Mouse (Mus musculus) cerebellum, postnatal 36 days (tissue): ENCODE data around the gene Eif3c.

ENCODE experiments used
- DNase-seq, 2 experiments: peaks; one replicate each; pipeline ENCODE4 v3.0.0; 2021 to 2022; ENCODE audit warnings: mixed read lengths in 2 of 2

Gene Eif3c

GRCm38 (mm10) chr7:126566094-126566765, at the start of gene Eif3c:
Eif3c (minus strand) TSS chr7:126566411.
- DNase-seq: peak; percentile 84 to 88

GRCm38 (mm10) chr7:126612736-126613135, 46.5 kb upstream of the Eif3c start:
- DNase-seq: no peak

GRCm38 (mm10) chr7:126607796-126608195, 41.6 kb upstream of the Eif3c start:
- no peak for DNase-seq

GRCm38 (mm10) chr7:126607064-126607463, 40.9 kb upstream of the Eif3c start:
- DNase-seq: no peak

GRCm38 (mm10) chr7:126606611-126607010, 40.4 kb upstream of the Eif3c start:
- DNase-seq: no peak

GRCm38 (mm10) chr7:126602650-126603049, 36.4 kb upstream of the Eif3c start:
- no peak for DNase-seq

- no peak for DNase-seq
Measured at GRCm38 (mm10) chr7:126601896-126602295, 35.7 kb upstream of the Eif3c start.

- no peak for DNase-seq
Measured at GRCm38 (mm10) chr7:126598919-126599318, 32.7 kb upstream of the Eif3c start.

- DNase-seq: no peak
Measured at GRCm38 (mm10) chr7:126596414-126596813, 30.2 kb upstream of the Eif3c start.

- no peak for DNase-seq
Measured at GRCm38 (mm10) chr7:126595890-126596289, 29.7 kb upstream of the Eif3c start.

- DNase-seq: no peak
Measured at GRCm38 (mm10) chr7:126594862-126595561, 28.8 kb upstream of the Eif3c start, which contains the start of gene Il27. Il27 (minus strand) TSS chr7:126594941.

GRCm38 (mm10) chr7:126587779-126588178, 21.6 kb upstream of the Eif3c start:
- DNase-seq: peak; percentile 20 to 27

- no peak for DNase-seq
Measured at GRCm38 (mm10) chr7:126586839-126587238, 20.6 kb upstream of the Eif3c start.

- no peak for DNase-seq
Measured at GRCm38 (mm10) chr7:126585717-126586116, 19.5 kb upstream of the Eif3c start, which contains the start of gene Cln3. Cln3 (minus strand) TSS chr7:126585817.

- no peak for DNase-seq
Measured at GRCm38 (mm10) chr7:126584506-126584977, 18.3 kb upstream of the Eif3c start, which contains the start of gene Apobr. Apobr (plus strand) TSS chr7:126584942.

- DNase-seq: peak in 1 of 2 experiments; percentile 10
Measured at GRCm38 (mm10) chr7:126583761-126584160, 17.6 kb upstream of the Eif3c start.

GRCm38 (mm10) chr7:126583251-126583709, 17.1 kb upstream of the Eif3c start:
- peak; percentile 88 for DNase-seq

GRCm38 (mm10) chr7:126582759-126583158, 16.5 kb upstream of the Eif3c start:
- DNase-seq: peak in 1 of 2 experiments; percentile 37

GRCm38 (mm10) chr7:126581661-126582060, 15.4 kb upstream of the Eif3c start:
- DNase-seq: no peak

GRCm38 (mm10) chr7:126579172-126579571, 13.0 kb upstream of the Eif3c start:
- DNase-seq: peak; percentile 30 to 47

GRCm38 (mm10) chr7:126576946-126577345, 10.7 kb upstream of the Eif3c start:
- DNase-seq: peak; percentile 26 to 33

GRCm38 (mm10) chr7:126565693-126566092, 518 bp downstream of the Eif3c start:
- DNase-seq: no peak

GRCm38 (mm10) chr7:126556635-126557034, 9.6 kb downstream of the Eif3c start:
- DNase-seq: no peak

GRCm38 (mm10) chr7:126554796-126555195, 11.4 kb downstream of the Eif3c start:
- no peak for DNase-seq
